Mouse (Mus musculus) thymus, adult 2 months (tissue): ENCODE measurements around the gene Olfr1100.

Source experiments
- CTCF ChIP-seq: fragments of 200-500 bp; IDR thresholded peaks from 2 replicates; pipeline ENCODE4 v1.5.1; 2012; ENCODE audit warnings: mild to moderate bottlenecking, control low read depth, low read length, moderate library complexity, borderline replicate concordance; ENCODE audit not compliant: control insufficient read depth, poor library complexity, insufficient read depth; ENCODE audit errors: extremely low read depth
- POLR2A ChIP-seq: fragments of 200-500 bp; IDR thresholded peaks from 2 replicates; pipeline ENCODE4 v1.6.1; 2012; ENCODE audit warnings: mild to moderate bottlenecking, low read length, control low read depth, moderate library complexity; ENCODE audit not compliant: control insufficient read depth, poor library complexity, insufficient read depth; ENCODE audit errors: extremely low read depth

DNA sequence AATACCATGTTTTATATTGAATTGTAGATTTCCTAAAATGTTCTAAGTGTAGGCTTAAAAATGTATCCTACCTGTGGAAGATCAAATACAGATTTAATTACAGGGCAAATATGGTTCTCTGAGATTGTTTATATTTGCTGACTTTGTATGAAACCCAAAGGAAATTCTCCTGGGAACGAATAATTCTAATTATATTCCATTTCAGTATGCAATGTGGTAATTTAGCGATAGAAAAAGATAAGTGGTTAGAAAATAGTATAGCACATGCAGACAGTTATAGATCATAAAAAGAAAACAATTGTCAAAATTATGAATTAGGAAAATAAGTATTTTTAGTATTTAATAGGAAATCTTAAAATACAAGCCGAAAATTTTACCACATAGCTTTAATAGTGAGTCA lies 11.4 kb upstream of the Olfr1100 start, which contains the start of gene Olfr1101:
- TF ChIP-seq CTCF (no peak), POLR2A (no peak)
